Mouse (Mus musculus) adrenal gland, adult 18-20 months (tissue): ENCODE data around the gene Dock8. TPM values are rescaled to one million over a fixed set of nuclear protein-coding genes. Genes with fewer than 3 reads are reported as not detected.
A peak's percentile ranks its signal among the peaks of the same experiment; 100 is the strongest.

Experiments
- DNase-seq, 2 experiments: peaks; one replicate each; pipeline ENCODE4 v3.0.0; 2021 to 2022; ENCODE audit warnings: low spot score in 2 of 2
- total RNA-seq, 2 experiments: library from RNA; stranded (reverse); gene quantifications; 1 replicate in 1 of 2; 2 replicates in 1 of 2; pipeline ENCODE4 v1.2.3; 2021

The Dock8 gene
- total RNA-seq, 2 experiments from 2014 or later = 23.1 to 23.5 TPM

GRCm38 (mm10) chr19:25176746-25177145 lies 177.4 kb downstream of the Dock8 start:
- no peak for DNase-seq

- no peak for DNase-seq
Measured at GRCm38 (mm10) chr19:25180024-25180423, 180.7 kb downstream of the Dock8 start.

GRCm38 (mm10) chr19:25180547-25180946 lies 181.2 kb downstream of the Dock8 start:
- DNase-seq = no peak

GRCm38 (mm10) chr19:25184076-25184475 lies 184.7 kb downstream of the Dock8 start:
- no peak for DNase-seq

GRCm38 (mm10) chr19:25186316-25186715 lies 187.0 kb downstream of the Dock8 start:
- peak; percentile 10 to 26 for DNase-seq

GRCm38 (mm10) chr19:25187681-25188080 lies 188.3 kb downstream of the Dock8 start:
- no peak for DNase-seq

- DNase-seq = no peak
Measured at GRCm38 (mm10) chr19:25193751-25194150, 194.4 kb downstream of the Dock8 start.

- no peak for DNase-seq
Measured at GRCm38 (mm10) chr19:25200081-25200860, 200.9 kb downstream of the Dock8 start.

- no peak for DNase-seq
Measured at GRCm38 (mm10) chr19:25203077-25203476, 203.7 kb downstream of the Dock8 start.

GRCm38 (mm10) chr19:25206969-25207368 lies 207.6 kb downstream of the Dock8 start:
- no peak for DNase-seq

- DNase-seq = no peak
Measured at GRCm38 (mm10) chr19:25207731-25208361, 208.5 kb downstream of the Dock8 start.

GRCm38 (mm10) chr19:25208596-25209110 lies 209.3 kb downstream of the Dock8 start:
- DNase-seq = no peak

GRCm38 (mm10) chr19:25220611-25221010 lies 221.3 kb downstream of the Dock8 start:
- DNase-seq = no peak

- DNase-seq = no peak
Measured at GRCm38 (mm10) chr19:25221964-25222640, 222.8 kb downstream of the Dock8 start.

GRCm38 (mm10) chr19:25230058-25230974 lies 231.0 kb downstream of the Dock8 start:
- DNase-seq = no peak

GRCm38 (mm10) chr19:25230975-25231334 lies 231.6 kb downstream of the Dock8 start:
- DNase-seq = no peak

- DNase-seq = no peak
Measured at GRCm38 (mm10) chr19:25232032-25232431, 232.7 kb downstream of the Dock8 start.

- peak; percentile 55 to 60 for DNase-seq
Measured at GRCm38 (mm10) chr19:25236596-25237491, 237.5 kb downstream of the Dock8 start, which contains the start of gene Kank1. Kank1 (plus strand) TSS chr19:25236975.

- peak; percentile 15 to 26 for DNase-seq
Measured at GRCm38 (mm10) chr19:25237492-25238040, 238.2 kb downstream of the Dock8 start.
